Mouse (Mus musculus) liver, embryonic 12.5 days (tissue): ENCODE data around the gene Nt5dc2. TPM values are rescaled to one million over a fixed set of nuclear protein-coding genes. Genes with fewer than 3 reads are reported as not detected.
A peak's percentile ranks its signal among the peaks of the same experiment; 100 is the strongest.

ENCODE experiments used
- ATAC-seq: fragments of 200-750 bp; cut with Nextera tagmentation; 2 replicates; pipeline ENCODE4 v1.8.0; 2017; ENCODE audit warnings: moderate number of reproducible peaks, mild to moderate bottlenecking, moderate library complexity
- H3K27ac ChIP-seq: fragments of 300-500 bp; sonication (generic); 2 replicates; pipeline ENCODE4 v1.5.1; 2016; ENCODE audit warnings: mild to moderate bottlenecking
- H3K27me3 ChIP-seq: fragments of 300-500 bp; sonication (generic); replicated peaks from 2 replicates; pipeline ENCODE4 v1.6.1; 2016; ENCODE audit warnings: mild to moderate bottlenecking, moderate library complexity
- H3K36me3 ChIP-seq: fragments of 300-500 bp; sonication (generic); 2 replicates; pipeline ENCODE4 v1.6.1; 2016; ENCODE audit warnings: mild to moderate bottlenecking, moderate library complexity
- H3K4me1 ChIP-seq: fragments of 300-500 bp; sonication (generic); 2 replicates; pipeline ENCODE4 v1.6.1; 2016
- H3K4me2 ChIP-seq: fragments of 300-500 bp; sonication (generic); 2 replicates; pipeline ENCODE4 v1.6.1; 2016; ENCODE audit warnings: mild to moderate bottlenecking, moderate library complexity
- H3K4me3 ChIP-seq: fragments of 300-500 bp; sonication (generic); 2 replicates; pipeline ENCODE4 v1.5.1; 2016; ENCODE audit warnings: mild to moderate bottlenecking, moderate library complexity
- H3K9ac ChIP-seq: fragments of 300-500 bp; sonication (generic); 2 replicates; pipeline ENCODE4 v1.6.1; 2016; ENCODE audit warnings: mild to moderate bottlenecking, moderate library complexity
- H3K9me3 ChIP-seq: fragments of 300-500 bp; sonication (generic); replicated peaks from 2 replicates; pipeline ENCODE4 v1.6.1; 2016; ENCODE audit warnings: mild to moderate bottlenecking, moderate library complexity
- WGBS: fragments of 180-500 bp; shearing (Covaris S2); methylation state at CpG from one replicate; pipeline ENCODE4 v1.1.7; 2016; ENCODE audit not compliant: insufficient replicate concordance; 5-methylcytosine and 5-hydroxymethylcytosine counted together
- polyA plus RNA-seq: library from polyadenylated mRNA; unstranded; fragments of >200 nt; fragmentation: Nextera tagmentation; extraction: Ambion mirVana; gene quantifications from 2 replicates; pipeline ENCODE4 v1.2.1, GENCODE M21; 2016

The Nt5dc2 gene
- polyA plus RNA-seq, 1 experiment from 2014 or later, result 306 TPM

GRCm38 (mm10) chr14:31126826-31127225 lies 4.0 kb upstream of the Nt5dc2 start:
- ATAC-seq, result no peak
- peak overlapping the region; percentile 74 for H3K27ac ChIP-seq
- H3K4me3 ChIP-seq, result peak overlapping the region; percentile 49
- H3K27me3 ChIP-seq, result no peaks in the 10 kb centered on the region
- 67% methylated on average over 8 of the region's 8 CpGs for WGBS
- H3K9ac ChIP-seq, result peak overlapping the region; percentile 47
- no peaks in the 10 kb centered on the region for H3K9me3 ChIP-seq
- H3K4me1 ChIP-seq, result peaks cover 56% of the 10 kb centered on the region
- H3K36me3 ChIP-seq, result peaks cover 52% of the 10 kb centered on the region
- H3K4me2 ChIP-seq, result peak overlapping the region; percentile 99

GRCm38 (mm10) chr14:31128101-31128825 lies 2.6 kb upstream of the Nt5dc2 start:
- peak overlapping the region; percentile 88 for H3K9ac ChIP-seq
- peak overlapping the region; percentile 99 for H3K4me2 ChIP-seq
- H3K4me3 ChIP-seq, result peak overlapping the region; percentile 71
- peak; percentile 4 for ATAC-seq
- H3K4me1 ChIP-seq, result peaks cover 70% of the 10 kb centered on the region
- no peaks in the 10 kb centered on the region for H3K27me3 ChIP-seq
- 2% methylated on average over 23 of the region's 23 CpGs for WGBS
- H3K27ac ChIP-seq, result peak overlapping the region; percentile 86
- H3K36me3 ChIP-seq, result peaks cover 42% of the 10 kb centered on the region
- H3K9me3 ChIP-seq, result no peaks in the 10 kb centered on the region

- peak within 1 kb of the TSS; percentile 99 for H3K4me2 ChIP-seq
- no peaks in the 10 kb centered on the region for H3K9me3 ChIP-seq
- ATAC-seq, result peak; percentile 92
- H3K9ac ChIP-seq, result peak within 1 kb of the TSS; percentile 88
- WGBS, result under 1% methylated on average over 33 of the region's 33 CpGs
- peaks cover 41% of the 10 kb centered on the region for H3K36me3 ChIP-seq
- peaks cover 76% of the 10 kb centered on the region for H3K4me1 ChIP-seq
- H3K27me3 ChIP-seq, result no peaks in the 10 kb centered on the region
- peak within 1 kb of the TSS; percentile 92 for H3K4me3 ChIP-seq
- H3K27ac ChIP-seq, result peak within 1 kb of the TSS; percentile 86
These were observed 2.0 kb upstream of the Nt5dc2 start, which contains the start of gene Smim4 for GRCm38 (mm10) chr14:31128826-31129219. Smim4 (minus strand) TSS chr14:31128956.

- Histone ChIP-seq H3K9ac (peak overlapping the region; percentile 47; the same call in 1 of the 2 replicates), H3K4me3 (peak overlapping the region; percentile 92), H3K27me3 (no peaks in the 10 kb centered on the region), H3K36me3 (peaks cover 41% of the 10 kb centered on the region), H3K9me3 (no peaks in the 10 kb centered on the region), H3K4me1 (peaks cover 72% of the 10 kb centered on the region), H3K27ac (peak overlapping the region; percentile 82), H3K4me2 (peak overlapping the region; percentile 99)
- ATAC-seq, result no peak
- 60% methylated on average over 15 of the region's 15 CpGs for WGBS
These were observed 1.3 kb upstream of the Nt5dc2 start for GRCm38 (mm10) chr14:31129326-31130235.

GRCm38 (mm10) chr14:31131272-31131821 lies 494 bp downstream of the Nt5dc2 start:
- peak overlapping the region; percentile 92 for H3K4me3 ChIP-seq
- WGBS, result under 1% methylated on average over 43 of the region's 43 CpGs
- H3K4me1 ChIP-seq, result peaks cover 54% of the 10 kb centered on the region
- H3K9ac ChIP-seq, result peak overlapping the region; percentile 95
- ATAC-seq, result no peak; the same call in 1 of the 2 replicates
- no peaks in the 10 kb centered on the region for H3K27me3 ChIP-seq
- peak overlapping the region; percentile 82 for H3K27ac ChIP-seq
- H3K36me3 ChIP-seq, result peaks cover 44% of the 10 kb centered on the region
- H3K4me2 ChIP-seq, result peak overlapping the region; percentile 99
- no peaks in the 10 kb centered on the region for H3K9me3 ChIP-seq

- H3K4me2 ChIP-seq, result peak overlapping the region; percentile 99
- H3K4me1 ChIP-seq, result peaks cover 48% of the 10 kb centered on the region
- H3K36me3 ChIP-seq, result peaks cover 44% of the 10 kb centered on the region
- peak overlapping the region; percentile 95 for H3K9ac ChIP-seq
- H3K27ac ChIP-seq, result peak overlapping the region; percentile 82
- WGBS, result 10% methylated on average over 6 of the region's 6 CpGs
- H3K27me3 ChIP-seq, result no peaks in the 10 kb centered on the region
- no peaks in the 10 kb centered on the region for H3K9me3 ChIP-seq
- no peak for ATAC-seq
- H3K4me3 ChIP-seq, result peak overlapping the region; percentile 92
These were observed 1.2 kb downstream of the Nt5dc2 start for GRCm38 (mm10) chr14:31132031-31132430.

GRCm38 (mm10) chr14:31132491-31132975 lies 1.7 kb downstream of the Nt5dc2 start:
- H3K4me3 ChIP-seq, result peak overlapping the region; percentile 92
- H3K27ac ChIP-seq, result peak overlapping the region; percentile 82
- no peaks in the 10 kb centered on the region for H3K27me3 ChIP-seq
- peaks cover 43% of the 10 kb centered on the region for H3K4me1 ChIP-seq
- peaks cover 46% of the 10 kb centered on the region for H3K36me3 ChIP-seq
- ATAC-seq, result no peak
- H3K9ac ChIP-seq, result peak overlapping the region; percentile 95
- no peaks in the 10 kb centered on the region for H3K9me3 ChIP-seq
- H3K4me2 ChIP-seq, result peak overlapping the region; percentile 99
- WGBS, result 73% methylated on average over 7 of the region's 7 CpGs

- WGBS, result 67% methylated on average over 11 of the region's 11 CpGs
- 0 out of 2 replicates have a peak overlapping the region, but pooled peaks have one; percentile 6 for H3K9ac ChIP-seq
- H3K4me2 ChIP-seq, result peak overlapping the region; percentile 99
These were observed 2.3 kb downstream of the Nt5dc2 start for GRCm38 (mm10) chr14:31133023-31133665.

GRCm38 (mm10) chr14:31134015-31135000 lies 3.5 kb downstream of the Nt5dc2 start:
- Histone ChIP-seq H3K36me3 (peaks cover 63% of the 10 kb centered on the region), H3K4me1 (peaks cover 40% of the 10 kb centered on the region), H3K27ac (no peak overlapping the region), H3K4me3 (no peak overlapping the region), H3K9me3 (no peaks in the 10 kb centered on the region), H3K4me2 (no peak overlapping the region), H3K27me3 (no peaks in the 10 kb centered on the region), H3K9ac (no peak overlapping the region)
- 84% methylated on average over 25 of the region's 25 CpGs for WGBS
- no peak for ATAC-seq

More at GRCm38 (mm10) chr14:31133023-31133665, 2.3 kb downstream of the Nt5dc2 start:
- Histone ChIP-seq H3K27me3 (no peaks in the 10 kb centered on the region), H3K4me3 (peak overlapping the region; percentile 92; the same call in 1 of the 2 replicates), H3K36me3 (peaks cover 52% of the 10 kb centered on the region), H3K4me1 (peaks cover 42% of the 10 kb centered on the region), H3K9me3 (no peaks in the 10 kb centered on the region), H3K27ac (peak overlapping the region; percentile 82; the same call in 1 of the 2 replicates)
- ATAC-seq, result no peak
